8 mouse cellular contexts compared by ENCODE assay signal in genomic region chr9:64691176-64691575, GRCm38 (mm10). TPM values are rescaled to one million over a fixed set of nuclear protein-coding genes. Genes with fewer than 3 reads are reported as not detected.
A peak's percentile ranks its signal among the peaks of the same experiment; 100 is the strongest.
DNase-seq lines count a peak whose midpoint lies in the region; ATAC-seq and TF ChIP-seq lines count a peak whose summit lies in the region.

No protein-coding gene starts in this region.

- no peak overlapping the region for H3K27ac ChIP-seq in testis, adult 2 months (ENCODE audit: control insufficient read depth, insufficient read depth, low read depth, low read length)
- no peak overlapping the region for H3K27ac ChIP-seq in forebrain, postnatal 0 days (ENCODE audit: low read depth, low read length)
- no peak overlapping the region for H3K27ac ChIP-seq in kidney, embryonic 14.5 days (ENCODE audit: low read depth, low read length)
- H3K27ac ChIP-seq in liver, embryonic 15.5 days (replicated peaks): no peak overlapping the region
- H3K27ac ChIP-seq in neural tube, embryonic 11.5 days (ENCODE audit: low read depth, low read length): no peak overlapping the region

- H3K27me3 ChIP-seq in testis, adult 2 months (ENCODE audit: control insufficient read depth, insufficient read depth, low read length): no peaks in the 10 kb centered on the region
- H3K27me3 ChIP-seq in forebrain, postnatal 0 days (ENCODE audit: insufficient read depth, low read length): no peaks in the 10 kb centered on the region
- H3K27me3 ChIP-seq in kidney, embryonic 14.5 days (ENCODE audit: control insufficient read depth, insufficient read depth, low read length): no peaks in the 10 kb centered on the region
- no peaks in the 10 kb centered on the region for H3K27me3 ChIP-seq in liver, embryonic 15.5 days
- H3K27me3 ChIP-seq in neural tube, embryonic 11.5 days (ENCODE audit: control insufficient read depth, insufficient read depth, low read length): no peaks in the 10 kb centered on the region

- H3K4me2 ChIP-seq in forebrain, postnatal 0 days (ENCODE audit: low read depth): no peak overlapping the region
- H3K4me2 ChIP-seq in kidney, embryonic 14.5 days (replicated peaks; ENCODE audit: low read depth, low read length): no peak overlapping the region
- no peak overlapping the region for H3K4me2 ChIP-seq in liver, embryonic 15.5 days
- H3K4me2 ChIP-seq in neural tube, embryonic 11.5 days (ENCODE audit: low read depth): no peak overlapping the region

- TF ChIP-seq POLR2A in testis, adult 2 months (IDR thresholded peaks at IDR 0.05; ENCODE audit: control insufficient read depth, low read depth, low read length): no peak

- H3K4me1 ChIP-seq in testis, adult 2 months (ENCODE audit: control insufficient read depth, insufficient read depth, low read length): no peaks in the 10 kb centered on the region; the same call in 1 of the 2 replicates
- H3K4me1 ChIP-seq in forebrain, postnatal 0 days (ENCODE audit: insufficient read depth): no peaks in the 10 kb centered on the region
- peaks cover 7% of the 10 kb centered on the region; the same call in 1 of the 2 replicates for H3K4me1 ChIP-seq in kidney, embryonic 14.5 days (ENCODE audit: control insufficient read depth, insufficient read depth, low read length)
- no peaks in the 10 kb centered on the region for H3K4me1 ChIP-seq in liver, embryonic 15.5 days (replicated peaks)
- no peaks in the 10 kb centered on the region for H3K4me1 ChIP-seq in neural tube, embryonic 11.5 days (ENCODE audit: control insufficient read depth, insufficient read depth, low read length)

- TF ChIP-seq CTCF in testis, adult 2 months (IDR thresholded peaks at IDR 0.05; ENCODE audit: control insufficient read depth, insufficient read depth, insufficient replicate concordance, low read depth, low read length): peak; percentile 60; the same call in 1 of the 2 replicates
- peak; percentile 95 for TF ChIP-seq CTCF in forebrain, postnatal 0 days (IDR thresholded peaks at IDR 0.05; ENCODE audit: low read depth)

- whole genome bisulfite sequencing in forebrain, postnatal 0 days: 6% methylated on average over 7 of the region's 7 CpGs
- WGBS in kidney, embryonic 14.5 days: 7% methylated on average over 7 of the region's 7 CpGs
- WGBS in liver, embryonic 15.5 days (ENCODE audit: insufficient replicate concordance): 14% methylated on average over 7 of the region's 7 CpGs
- WGBS in neural tube, embryonic 11.5 days: 8% methylated on average over 7 of the region's 7 CpGs

- no peak overlapping the region for H3K9ac ChIP-seq in forebrain, postnatal 0 days
- H3K9ac ChIP-seq in kidney, embryonic 14.5 days (ENCODE audit: low read depth, low read length): no peak overlapping the region
- H3K9ac ChIP-seq in liver, embryonic 15.5 days: no peak overlapping the region
- no peak overlapping the region for H3K9ac ChIP-seq in neural tube, embryonic 11.5 days (ENCODE audit: low read length)

- H3K36me3 ChIP-seq in testis, adult 2 months (ENCODE audit: control insufficient read depth, insufficient read depth, low read length): no peaks in the 10 kb centered on the region
- H3K36me3 ChIP-seq in forebrain, postnatal 0 days (ENCODE audit: insufficient read depth): peaks cover 18% of the 10 kb centered on the region
- H3K36me3 ChIP-seq in kidney, embryonic 14.5 days (ENCODE audit: control insufficient read depth, insufficient read depth, low read length): peaks cover 6% of the 10 kb centered on the region; the same call in 1 of the 2 replicates
- no peaks in the 10 kb centered on the region for H3K36me3 ChIP-seq in liver, embryonic 15.5 days (replicated peaks)
- H3K36me3 ChIP-seq in neural tube, embryonic 11.5 days (ENCODE audit: control insufficient read depth, insufficient read depth, low read length): no peaks in the 10 kb centered on the region

- ATAC-seq in forebrain, postnatal 0 days: peak; percentile 91
- peak; percentile 84 for ATAC-seq in kidney, embryonic 14.5 days (ENCODE audit: low FRiP score, low TSS enrichment)
- ATAC-seq in liver, embryonic 15.5 days (ENCODE audit: insufficient read depth): peak; percentile 34; the same call in 1 of the 2 replicates
- no peak for ATAC-seq in neural tube, embryonic 11.5 days (ENCODE audit: insufficient read depth, low FRiP score, low TSS enrichment)

- H3K4me3 ChIP-seq in testis, adult 2 months (ENCODE audit: control insufficient read depth, low read depth, low read length): no peak overlapping the region
- H3K4me3 ChIP-seq in forebrain, postnatal 0 days (ENCODE audit: low read depth, low read length): no peak overlapping the region
- no peak overlapping the region for H3K4me3 ChIP-seq in kidney, embryonic 14.5 days (ENCODE audit: low read length)
- no peak overlapping the region for H3K4me3 ChIP-seq in liver, embryonic 15.5 days (replicated peaks)
- no peak overlapping the region for H3K4me3 ChIP-seq in neural tube, embryonic 11.5 days (ENCODE audit: low read depth, low read length)

- H3K9me3 ChIP-seq in forebrain, postnatal 0 days (ENCODE audit: low read length): no peaks in the 10 kb centered on the region
- no peaks in the 10 kb centered on the region for H3K9me3 ChIP-seq in kidney, embryonic 14.5 days (ENCODE audit: control insufficient read depth, low read length)
- H3K9me3 ChIP-seq in liver, embryonic 15.5 days (replicated peaks): no peaks in the 10 kb centered on the region
- H3K9me3 ChIP-seq in neural tube, embryonic 11.5 days (ENCODE audit: control insufficient read depth, low read length): no peaks in the 10 kb centered on the region

- no peak for DNase-seq in testis, postnatal 14 days (ENCODE audit: low spot score)
- DNase-seq in cerebellum, adult 8-10 months: peak; percentile 66
- DNase-seq in forebrain, postnatal 0 days: peak; percentile 74
- peak; percentile 78 for DNase-seq in neural tube, embryonic 11.5 days (ENCODE audit: low spot score)
- DNase-seq in adipocyte (ENCODE audit: low spot score): no peak

RNA-seq across cellular contexts. Expression of gene Rab11a, which starts 46.4 kb away (rescaled TPM):
- 113 and 127 TPM in 2 replicates for polyA plus RNA-seq in testis, adult 2 months (2012; rRNA removed)
- total RNA-seq in forebrain, postnatal 0 days (2014; rRNA removed): 212 and 236 TPM in 2 replicates
- 449 and 471 TPM in 2 replicates for polyA plus RNA-seq in forebrain, postnatal 0 days (2015; fragmentation: Nextera tagmentation; extraction: Ambion mirVana)
- 498 and 551 TPM in 2 replicates for polyA plus RNA-seq in kidney, embryonic 14.5 days (2014; fragmentation: Nextera tagmentation; extraction: Ambion mirVana)
- 192 and 214 TPM in 2 replicates for polyA plus RNA-seq in liver, embryonic 15.5 days (2015; fragmentation: Nextera tagmentation; extraction: Ambion mirVana)
- polyA plus RNA-seq in neural tube, embryonic 11.5 days (2014; fragmentation: Nextera tagmentation; extraction: Ambion mirVana): 292 and 312 TPM in 2 replicates

Comparison
In these comparisons a context has a peak if more than half of its experiments do, and no peak if none do; other contexts are left out.
1. DNase-seq: peak in cerebellum, adult 8-10 months (single experiment), forebrain, postnatal 0 days (single experiment) and neural tube, embryonic 11.5 days (single experiment); none in testis, postnatal 14 days (single experiment) and adipocyte (single experiment).